Mouse (Mus musculus) urinary bladder, postnatal 36 days (tissue): ENCODE data around the gene Cntnap2.

Source experiments
- DNase-seq, 2 experiments: peaks; one replicate each; pipeline ENCODE4 v3.0.0; 2022; ENCODE audit warnings: low spot score in 2 of 2, mixed read lengths in 1 of 2

Gene Cntnap2

GRCm38 (mm10) chr6:47294433-47294832 is 2235.3 kb downstream of the Cntnap2 start:
- no peak for DNase-seq

GRCm38 (mm10) chr6:47304848-47305490 is 2245.8 kb downstream of the Cntnap2 start:
- DNase-seq: peak in 1 of 2 experiments; percentile 12

GRCm38 (mm10) chr6:47306065-47306798 is 2247.1 kb downstream of the Cntnap2 start:
- no peak for DNase-seq

- no peak for DNase-seq
These were observed 2247.8 kb downstream of the Cntnap2 start for GRCm38 (mm10) chr6:47306954-47307353.

GRCm38 (mm10) chr6:47314507-47315334 is 2255.6 kb downstream of the Cntnap2 start:
- DNase-seq: no peak

GRCm38 (mm10) chr6:47315454-47315853 is 2256.3 kb downstream of the Cntnap2 start:
- DNase-seq: no peak

GRCm38 (mm10) chr6:47317253-47317652 is 2258.1 kb downstream of the Cntnap2 start:
- no peak for DNase-seq

GRCm38 (mm10) chr6:47318705-47319104 is 2259.5 kb downstream of the Cntnap2 start:
- peak; percentile 25 to 27 for DNase-seq

GRCm38 (mm10) chr6:47319309-47319983 is 2260.3 kb downstream of the Cntnap2 start:
- no peak for DNase-seq

GRCm38 (mm10) chr6:47323169-47323835 is 2264.1 kb downstream of the Cntnap2 start:
- DNase-seq: no peak

GRCm38 (mm10) chr6:47323886-47324285 is 2264.7 kb downstream of the Cntnap2 start:
- no peak for DNase-seq

GRCm38 (mm10) chr6:47328281-47328680 is 2269.1 kb downstream of the Cntnap2 start:
- no peak for DNase-seq

- no peak for DNase-seq
These were observed 2270.1 kb downstream of the Cntnap2 start for GRCm38 (mm10) chr6:47329212-47329611.

GRCm38 (mm10) chr6:47333016-47333415 is 2273.9 kb downstream of the Cntnap2 start:
- DNase-seq: peak in 1 of 2 experiments; percentile 31

GRCm38 (mm10) chr6:47334377-47334776 is 2275.2 kb downstream of the Cntnap2 start:
- no peak for DNase-seq

GRCm38 (mm10) chr6:47337300-47337699 is 2278.1 kb downstream of the Cntnap2 start:
- no peak for DNase-seq

GRCm38 (mm10) chr6:47338113-47338512 is 2279.0 kb downstream of the Cntnap2 start:
- no peak for DNase-seq

GRCm38 (mm10) chr6:47340813-47341502 is 2281.8 kb downstream of the Cntnap2 start:
- DNase-seq: no peak

GRCm38 (mm10) chr6:47341503-47341884 is 2282.3 kb downstream of the Cntnap2 start:
- DNase-seq: no peak

- no peak for DNase-seq
These were observed 2284.1 kb downstream of the Cntnap2 start for GRCm38 (mm10) chr6:47343245-47343644.

- DNase-seq: no peak
These were observed 2285.5 kb downstream of the Cntnap2 start for GRCm38 (mm10) chr6:47344696-47345095.
